Mouse (Mus musculus) c-Kit-positive CD71-negative TER-119-negative erythroid progenitor cells, embryonic 14.5 days (primary cell): ENCODE data around the gene Trmt6.
A peak's percentile ranks its signal among the peaks of the same experiment; 100 is the strongest.

Experiments used
- DNase-seq: peaks from one replicate; pipeline ENCODE4 v3.0.0-alpha.2; 2013; ENCODE audit warnings: low read depth

Trmt6 gene

DNA sequence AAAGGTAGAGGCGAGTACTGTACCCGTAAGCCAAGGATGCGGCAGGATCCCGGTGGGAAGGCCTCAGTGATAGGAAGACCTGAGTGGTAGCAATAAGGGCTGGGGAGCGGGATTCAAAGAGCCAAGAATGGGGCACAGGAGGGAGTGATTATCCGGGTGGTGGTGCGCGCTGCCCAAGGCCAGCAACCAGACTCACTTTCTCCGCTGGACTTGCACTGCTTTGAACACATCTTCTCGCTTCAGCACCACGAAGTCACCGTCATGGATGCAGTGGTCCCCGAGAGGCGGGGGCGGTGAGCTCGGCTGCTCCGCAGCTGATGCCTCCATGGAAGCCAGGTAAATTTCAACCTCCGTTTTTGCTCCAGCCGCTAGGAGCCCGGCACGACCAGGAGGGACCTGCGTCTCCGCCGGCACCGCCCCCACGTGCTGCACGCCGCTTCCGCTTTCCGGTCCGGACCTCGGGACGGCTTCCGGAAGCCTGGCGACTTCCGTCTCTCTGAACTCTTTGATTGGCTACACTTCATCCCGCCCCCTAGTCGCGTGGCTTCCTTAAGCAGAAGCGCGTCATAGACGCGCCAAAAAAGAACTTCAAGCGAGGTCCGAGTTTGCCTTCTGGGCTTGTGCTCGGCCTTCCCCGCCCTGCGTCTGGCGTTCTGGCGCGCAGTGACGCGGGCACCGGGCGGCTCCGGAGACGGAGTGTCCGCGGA is at the start of gene Trmt6, which contains the start of gene Mcm8:
TSS of gene Trmt6 (minus strand) at position 448 of the 707 bp plus-strand sequence.
TSS of gene Mcm8 (plus strand) at position 534 of the 707 bp plus-strand sequence.
- DNase-seq: peak; percentile 97

DNA sequence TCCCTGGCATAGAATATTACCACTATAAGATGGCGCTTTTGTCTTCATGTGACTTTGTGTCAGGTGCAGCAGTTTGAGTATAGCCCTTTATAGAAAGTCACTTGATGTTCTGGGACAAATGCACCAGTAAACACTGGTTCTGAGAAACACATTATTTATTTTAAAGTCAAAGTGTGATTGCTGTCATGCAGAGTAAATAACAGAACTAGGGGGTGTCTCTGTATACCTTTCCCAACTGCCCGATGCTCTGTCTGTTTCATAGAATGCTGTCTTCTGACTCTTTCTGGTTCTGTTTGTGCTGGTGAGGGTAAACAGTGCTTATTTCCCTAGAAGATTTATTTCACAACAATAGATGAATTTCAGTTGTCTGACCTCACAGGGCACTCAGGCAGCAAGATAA is 47.5 kb upstream of the Trmt6 start:
- DNase-seq: no peak

DNA sequence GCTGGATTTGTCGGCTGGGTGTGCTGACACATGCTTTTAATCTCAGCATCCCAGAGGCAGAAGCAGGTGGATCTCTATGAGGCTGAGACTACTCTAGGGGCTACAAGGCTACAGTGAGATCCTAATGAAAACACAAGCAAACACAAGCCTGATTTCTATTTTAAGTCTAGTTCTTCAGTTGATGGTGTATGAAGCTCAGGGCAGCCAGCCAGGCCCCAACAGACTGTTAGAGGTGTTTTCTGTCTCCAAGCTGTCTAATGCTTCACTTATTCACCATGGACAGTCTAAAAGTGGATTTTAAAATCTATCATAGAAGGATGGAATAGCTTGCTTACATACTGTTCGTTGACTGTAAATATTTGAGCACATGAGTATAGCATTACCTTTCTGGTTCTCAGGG is 45.6 kb upstream of the Trmt6 start:
- DNase-seq: no peak

GRCm38 (mm10) chr2:132860435-132860834 is 44.6 kb upstream of the Trmt6 start:
- no peak for DNase-seq

- DNase-seq: no peak
Measured at GRCm38 (mm10) chr2:132856333-132856732, 40.5 kb upstream of the Trmt6 start.

- DNase-seq: no peak
Measured at GRCm38 (mm10) chr2:132853051-132853450, 37.2 kb upstream of the Trmt6 start.

DNA sequence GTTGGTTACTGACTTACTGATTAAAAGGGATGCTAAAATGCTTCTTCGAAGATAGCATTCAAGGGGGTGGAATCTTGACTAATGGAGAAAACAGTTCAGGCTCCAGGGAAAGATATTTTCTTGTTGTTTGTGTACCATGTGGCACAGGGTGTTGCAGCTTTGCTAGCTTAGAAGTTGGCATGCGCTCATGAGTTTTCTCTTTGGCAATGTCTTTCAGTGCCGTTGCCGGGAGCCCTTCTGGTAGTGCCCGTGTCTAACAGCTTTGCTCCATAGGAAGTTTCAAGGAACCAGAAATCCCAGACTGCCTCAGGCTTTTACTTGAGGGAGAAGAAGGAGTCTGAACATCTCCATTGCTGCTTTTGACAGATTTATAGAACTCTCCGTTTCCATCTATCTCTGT is 33.3 kb upstream of the Trmt6 start:
- no peak for DNase-seq

- no peak for DNase-seq
Measured at GRCm38 (mm10) chr2:132848361-132848760, 32.5 kb upstream of the Trmt6 start.

GRCm38 (mm10) chr2:132847581-132847980 is 31.7 kb upstream of the Trmt6 start:
- no peak for DNase-seq

DNA sequence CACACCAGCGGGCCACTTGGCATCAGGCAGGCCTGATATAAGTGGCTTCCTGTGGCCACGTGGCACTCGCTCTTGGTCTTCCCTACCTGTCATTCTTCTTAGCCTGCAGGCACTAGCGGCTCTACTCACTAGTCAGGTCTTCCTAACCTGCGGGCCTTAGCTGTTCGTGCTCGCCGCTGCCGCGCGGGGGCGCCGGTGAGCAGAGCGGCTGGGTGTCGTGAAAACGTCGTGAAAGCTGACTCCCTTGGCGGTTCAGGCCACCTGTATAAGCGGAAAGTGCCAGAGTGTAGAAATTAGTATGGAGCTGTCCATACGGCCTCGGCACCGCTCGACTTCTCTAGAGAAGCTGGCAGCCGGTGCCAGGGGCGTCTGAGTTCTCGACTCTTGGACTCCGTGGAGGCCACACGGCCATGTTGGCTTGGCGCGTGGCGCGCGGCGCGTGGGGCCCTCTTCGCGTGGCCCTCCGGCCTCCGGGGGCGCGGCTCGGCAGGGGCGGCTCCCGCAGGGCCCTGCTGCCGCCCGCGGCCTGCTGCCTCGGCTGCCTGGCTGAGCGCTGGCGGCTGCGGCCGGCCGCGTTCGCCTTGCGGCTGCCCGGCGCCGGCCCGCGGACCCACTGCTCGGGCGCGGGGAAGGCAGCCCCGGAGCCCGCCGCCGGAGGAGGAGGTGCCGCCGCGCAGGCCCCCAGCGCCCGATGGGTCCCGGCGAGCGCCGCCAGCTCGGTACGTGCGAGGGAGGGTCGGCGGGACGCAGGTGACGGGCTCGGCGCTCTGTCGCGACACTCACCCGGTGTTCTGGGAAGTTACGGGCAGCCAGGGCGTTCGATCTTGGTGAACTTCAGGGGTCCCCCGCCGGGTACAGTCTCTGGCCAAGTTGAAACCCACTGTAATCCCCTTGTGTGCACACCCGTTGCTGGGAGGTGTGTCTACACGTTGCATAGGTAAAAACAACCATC is 30.8 kb upstream of the Trmt6 start, which contains the start of gene Crls1:
TSS of gene Crls1 (plus strand) at position 260 of the 952 bp plus-strand sequence.
- DNase-seq: peak; percentile 90

GRCm38 (mm10) chr2:132841071-132841470 is 25.2 kb upstream of the Trmt6 start:
- DNase-seq: no peak

GRCm38 (mm10) chr2:132802976-132803375 is 12.9 kb downstream of the Trmt6 start:
- DNase-seq: no peak

DNA sequence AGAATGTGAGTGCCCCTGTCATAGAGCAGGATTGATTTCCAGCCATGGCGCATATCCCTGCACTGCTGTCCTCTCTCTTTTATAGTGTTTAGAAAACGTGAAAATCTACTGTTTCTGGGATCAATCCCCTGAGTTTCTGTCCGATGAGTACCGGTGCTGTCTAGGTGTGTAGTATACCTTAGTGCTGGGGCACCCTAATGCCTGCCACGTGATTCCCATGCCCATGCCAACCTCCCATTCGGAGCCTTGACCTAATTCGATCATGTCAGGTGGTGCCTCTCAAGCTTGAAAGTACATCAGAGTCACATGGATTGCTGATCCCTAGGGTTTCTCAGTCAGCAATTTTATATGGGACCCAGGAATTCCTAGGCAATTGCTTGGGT is 21.7 kb downstream of the Trmt6 start:
- no peak for DNase-seq

DNA sequence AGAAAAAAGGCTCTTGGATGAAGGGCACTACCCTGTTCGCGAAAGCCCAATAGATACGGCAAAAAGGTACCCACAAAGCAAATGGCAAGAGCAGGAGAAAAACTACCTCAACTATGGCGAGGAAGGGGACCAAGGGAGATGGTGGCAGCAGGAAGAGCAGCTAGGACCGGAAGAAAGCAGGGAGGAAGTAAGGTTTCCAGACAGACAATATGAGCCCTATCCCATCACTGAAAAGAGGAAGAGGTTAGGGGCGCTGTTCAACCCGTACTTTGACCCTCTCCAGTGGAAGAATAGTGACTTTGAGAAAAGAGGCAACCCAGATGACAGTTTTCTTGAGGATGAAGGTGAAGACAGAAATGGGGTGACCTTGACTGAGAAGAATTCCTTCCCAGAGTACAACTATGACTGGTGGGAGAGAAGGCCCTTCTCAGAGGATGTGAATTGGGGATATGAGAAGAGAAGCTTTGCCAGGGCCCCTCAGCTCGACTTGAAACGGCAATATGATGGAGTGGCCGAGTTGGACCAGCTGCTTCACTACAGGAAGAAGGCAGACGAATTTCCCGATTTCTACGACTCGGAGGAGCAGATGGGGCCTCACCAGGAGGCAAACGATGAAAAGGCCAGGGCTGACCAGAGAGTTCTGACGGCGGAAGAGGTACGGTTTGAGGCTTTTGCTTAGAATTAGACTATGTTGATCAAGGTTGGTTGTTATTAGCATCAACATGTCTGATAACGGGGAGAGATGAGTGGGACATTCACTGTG is 22.2 kb downstream of the Trmt6 start:
- no peak for DNase-seq

DNA sequence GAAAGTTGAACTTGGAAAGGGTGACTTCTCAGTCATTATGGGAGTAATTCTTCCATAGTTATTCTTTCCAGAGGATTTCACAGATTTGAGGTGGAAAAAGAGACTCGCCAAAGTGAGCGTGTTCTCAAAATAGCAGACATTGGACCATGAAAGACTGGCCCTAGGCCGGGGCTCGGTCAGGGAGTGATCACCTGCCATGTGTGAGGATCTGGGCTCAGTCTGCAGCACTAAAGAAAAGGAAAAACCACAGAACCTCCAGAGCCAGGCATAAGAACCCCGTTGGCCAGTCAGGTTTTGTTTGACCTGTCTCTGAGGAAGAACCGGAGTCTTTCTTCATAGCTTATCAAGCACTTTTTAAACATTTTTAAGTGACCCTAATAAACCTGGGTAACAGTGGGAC is 31.8 kb downstream of the Trmt6 start:
- no peak for DNase-seq

- DNase-seq: peak; percentile 78
Measured at GRCm38 (mm10) chr2:132781439-132782068, 34.3 kb downstream of the Trmt6 start.

DNA sequence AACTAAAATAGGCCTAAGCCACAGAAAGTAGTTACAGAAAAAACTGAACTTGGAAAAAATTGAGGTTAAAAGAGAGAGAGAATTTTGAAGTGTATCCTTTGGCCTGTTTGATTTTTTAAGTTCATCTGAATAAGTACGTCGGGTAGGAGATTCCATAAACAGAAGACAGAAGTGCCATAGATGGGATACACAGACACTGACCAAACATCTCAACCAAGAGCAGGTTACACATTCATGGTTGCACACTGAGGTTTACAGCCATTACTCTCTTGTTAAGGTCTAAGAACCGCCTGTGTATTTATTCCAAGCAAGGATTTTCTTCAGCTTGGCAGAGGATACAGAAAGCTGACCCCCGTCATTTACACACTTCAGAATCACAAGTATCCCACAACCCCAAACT is 34.9 kb downstream of the Trmt6 start, which contains the start of gene Chgb:
TSS of gene Chgb (plus strand) at position 301 of the 400 bp plus-strand sequence.
- DNase-seq: no peak

DNA sequence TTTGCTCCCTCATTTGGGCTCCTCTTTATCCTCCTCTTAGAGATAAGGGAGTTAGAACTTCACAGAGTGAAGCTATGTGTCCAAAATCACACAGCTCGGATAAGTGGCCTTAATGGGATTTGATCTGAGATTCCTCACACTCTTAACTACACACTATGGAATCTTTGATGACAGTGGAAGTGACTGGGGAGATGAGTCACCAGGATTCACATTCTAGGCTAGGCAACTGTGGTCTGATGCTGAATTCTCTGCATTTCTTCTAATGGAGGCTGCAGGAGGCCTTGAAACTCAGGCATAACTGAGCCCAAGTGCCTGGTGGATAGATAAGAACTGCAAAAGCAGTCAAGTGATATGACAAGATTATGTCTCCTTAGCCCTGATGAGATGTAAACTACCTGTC is 45.0 kb downstream of the Trmt6 start:
- DNase-seq: no peak

DNA sequence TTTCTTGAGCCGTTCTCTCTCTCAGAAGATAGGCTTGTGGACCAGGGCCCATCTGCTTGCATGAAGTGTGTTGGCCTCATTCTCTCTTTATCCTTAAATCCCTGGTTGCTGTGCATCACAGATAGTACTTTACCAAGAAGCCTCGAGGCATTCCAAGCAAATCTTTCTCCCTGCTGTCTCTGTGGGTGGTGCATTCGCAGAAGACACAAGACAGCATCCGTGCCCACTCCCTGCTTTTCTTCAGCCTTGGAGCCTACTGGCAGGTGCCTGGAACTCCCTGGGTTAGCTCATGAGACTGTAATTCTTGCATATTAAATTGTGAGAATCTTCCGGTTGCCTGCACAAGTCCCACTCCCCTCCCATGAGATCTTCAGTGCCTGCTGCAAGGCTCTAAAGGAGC is 57.9 kb downstream of the Trmt6 start:
- DNase-seq: no peak
